Mouse (Mus musculus): ENCODE results near the gene Sigirr. TPM values are rescaled to one million over a fixed set of nuclear protein-coding genes. Genes with fewer than 3 reads are reported as not detected.

Sigirr gene
- total RNA-seq, 2 experiments from 2014 or later = 7.5 to 7.7 TPM

- ATAC-seq (ENCODE audit: poor library complexity, severe bottlenecking) = no peak
These were observed 3.2 kb downstream of the Sigirr start for GRCm38 (mm10) chr7:141097177-141097576.

DNA sequence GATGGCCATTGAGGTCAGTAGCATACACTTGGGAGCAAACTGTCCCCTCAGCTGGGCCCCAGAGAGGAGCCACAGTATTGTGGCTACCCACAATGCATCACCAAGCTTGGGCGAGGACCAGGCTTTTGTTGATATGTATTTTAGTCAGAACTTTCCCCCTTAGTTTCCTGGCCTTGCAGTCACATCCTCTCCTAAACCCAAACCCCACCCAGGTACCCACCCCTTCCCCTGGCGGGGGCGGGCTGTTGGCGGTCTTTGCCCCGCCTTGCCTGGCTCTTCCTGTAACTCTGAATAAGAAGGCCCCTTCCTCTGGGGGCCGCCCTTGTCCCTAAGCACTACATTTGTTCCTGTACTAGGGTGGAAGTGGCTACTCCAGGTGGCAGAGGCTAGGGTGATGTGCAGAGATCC is 3.7 kb downstream of the Sigirr start:
- peak; percentile 62 for ATAC-seq (ENCODE audit: poor library complexity, severe bottlenecking)

GRCm38 (mm10) chr7:141096021-141096420 is 4.4 kb downstream of the Sigirr start:
- no peak for ATAC-seq (ENCODE audit: poor library complexity, severe bottlenecking)

DNA sequence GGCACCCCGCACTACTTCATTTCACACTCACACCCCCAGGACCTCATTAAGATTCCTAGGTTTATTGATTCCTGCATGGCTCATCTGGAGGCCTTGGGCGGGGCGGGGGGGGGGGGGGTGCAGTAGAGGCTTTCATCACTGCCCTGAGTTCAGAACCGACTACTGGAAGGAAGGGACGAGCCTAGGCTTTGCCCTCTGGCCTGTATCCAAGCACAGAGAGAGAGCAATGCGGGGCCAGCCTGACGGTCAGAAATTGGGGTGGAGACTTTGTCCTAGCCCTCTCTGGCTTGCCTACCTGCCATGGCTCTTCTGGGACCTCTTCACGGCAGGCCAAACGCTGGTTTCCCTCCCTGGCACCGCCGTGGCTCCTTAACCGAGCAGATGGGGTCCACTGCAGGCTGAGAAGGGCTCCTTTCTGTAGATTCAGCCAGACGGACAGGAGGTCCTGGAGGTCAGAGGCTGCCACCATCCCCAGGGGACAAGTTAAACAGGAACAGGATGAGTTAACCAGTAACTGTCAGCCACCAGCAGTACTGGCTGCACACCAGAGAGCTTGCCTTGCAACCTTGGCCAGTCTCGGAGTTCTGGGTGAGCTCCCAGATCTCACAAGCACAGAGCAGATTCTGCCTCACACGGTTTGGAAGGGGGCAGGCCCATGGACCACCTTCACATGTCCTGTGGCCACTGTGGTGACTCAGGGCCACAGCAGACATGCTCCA is 5.7 kb downstream of the Sigirr start:
- no peak for ATAC-seq (ENCODE audit: poor library complexity, severe bottlenecking)

DNA sequence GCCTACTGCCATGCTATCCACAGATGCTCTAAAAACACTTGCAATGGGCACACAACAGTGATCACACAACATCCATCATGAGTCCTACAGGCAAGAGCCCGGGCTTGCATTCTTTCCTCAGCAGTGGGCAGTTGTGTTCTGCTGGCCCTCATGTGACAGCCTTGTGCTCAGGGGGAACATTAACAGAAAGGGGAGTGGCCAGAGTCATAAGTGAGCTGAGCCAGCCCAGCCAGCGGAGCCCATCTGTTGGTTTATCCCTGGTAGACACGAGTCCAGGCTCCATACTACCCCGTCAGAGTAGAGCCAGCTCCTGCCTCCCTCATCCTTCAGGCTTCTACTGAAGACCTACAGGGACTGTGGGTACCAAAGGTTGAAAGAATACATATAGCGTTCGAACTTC is 6.4 kb downstream of the Sigirr start:
- no peak for ATAC-seq (ENCODE audit: poor library complexity, severe bottlenecking)

- ATAC-seq (ENCODE audit: poor library complexity, severe bottlenecking) = peak; percentile 81
These were observed 8.2 kb downstream of the Sigirr start for GRCm38 (mm10) chr7:141092051-141092735.

DNA sequence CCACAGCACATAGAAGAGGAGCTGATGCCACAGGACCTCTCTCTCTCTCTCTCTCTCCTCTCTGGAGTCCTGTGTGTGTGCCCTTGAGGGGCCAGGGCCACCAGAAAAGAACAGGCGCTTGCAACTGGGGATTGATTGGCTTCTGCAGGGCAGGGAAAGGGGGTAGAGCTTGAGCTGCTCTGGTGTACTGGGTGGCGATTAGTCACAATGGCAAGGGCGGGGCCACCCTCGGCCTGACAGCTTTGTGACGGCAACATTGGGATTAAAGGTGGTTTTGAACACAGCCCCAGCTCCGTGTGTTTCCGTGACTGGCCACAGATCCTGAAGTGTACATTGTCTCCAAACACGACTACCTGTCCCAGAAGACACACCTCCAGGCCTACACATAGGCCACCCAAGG is 10.1 kb downstream of the Sigirr start:
- ATAC-seq (ENCODE audit: poor library complexity, severe bottlenecking) = no peak

- peak; percentile 58 for ATAC-seq (ENCODE audit: poor library complexity, severe bottlenecking)
These were observed 11.9 kb downstream of the Sigirr start for GRCm38 (mm10) chr7:141088473-141088872.

DNA sequence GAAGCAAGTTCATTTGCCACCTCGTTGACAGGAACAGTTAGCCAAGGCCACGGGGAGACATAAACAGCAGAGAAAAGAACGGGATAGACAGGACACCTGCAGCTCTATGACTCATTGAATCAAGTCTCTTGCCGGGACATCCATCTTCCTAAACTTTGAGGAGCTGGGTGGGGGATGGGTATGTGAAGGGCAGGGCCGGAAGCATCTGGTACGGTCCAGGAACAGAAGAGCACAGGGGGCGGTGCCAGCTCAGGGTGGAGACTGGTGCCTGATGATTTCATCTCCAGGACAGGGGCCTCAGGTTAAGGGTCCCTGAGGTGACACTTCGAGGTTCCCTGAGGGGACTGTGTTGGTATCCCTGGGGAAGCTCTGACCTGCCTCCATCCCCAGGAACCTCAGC is 12.5 kb downstream of the Sigirr start:
- peak; percentile 36 for ATAC-seq (ENCODE audit: poor library complexity, severe bottlenecking)

- ATAC-seq (ENCODE audit: poor library complexity, severe bottlenecking) = no peak
These were observed 20.6 kb downstream of the Sigirr start for GRCm38 (mm10) chr7:141079481-141080449.

- ATAC-seq (ENCODE audit: poor library complexity, severe bottlenecking) = no peak
These were observed 21.5 kb downstream of the Sigirr start for GRCm38 (mm10) chr7:141078876-141079275.

GRCm38 (mm10) chr7:141077841-141078240 is 22.5 kb downstream of the Sigirr start, which contains the start of gene Pkp3:
TSS of gene Pkp3 (plus strand) at chr7:141078218.
- ATAC-seq (ENCODE audit: poor library complexity, severe bottlenecking) = no peak

- ATAC-seq (ENCODE audit: poor library complexity, severe bottlenecking) = no peak
These were observed 26.6 kb downstream of the Sigirr start for GRCm38 (mm10) chr7:141073782-141074181.

GRCm38 (mm10) chr7:141072017-141072745 is 28.2 kb downstream of the Sigirr start:
- peak; percentile 63 for ATAC-seq (ENCODE audit: poor library complexity, severe bottlenecking)

DNA sequence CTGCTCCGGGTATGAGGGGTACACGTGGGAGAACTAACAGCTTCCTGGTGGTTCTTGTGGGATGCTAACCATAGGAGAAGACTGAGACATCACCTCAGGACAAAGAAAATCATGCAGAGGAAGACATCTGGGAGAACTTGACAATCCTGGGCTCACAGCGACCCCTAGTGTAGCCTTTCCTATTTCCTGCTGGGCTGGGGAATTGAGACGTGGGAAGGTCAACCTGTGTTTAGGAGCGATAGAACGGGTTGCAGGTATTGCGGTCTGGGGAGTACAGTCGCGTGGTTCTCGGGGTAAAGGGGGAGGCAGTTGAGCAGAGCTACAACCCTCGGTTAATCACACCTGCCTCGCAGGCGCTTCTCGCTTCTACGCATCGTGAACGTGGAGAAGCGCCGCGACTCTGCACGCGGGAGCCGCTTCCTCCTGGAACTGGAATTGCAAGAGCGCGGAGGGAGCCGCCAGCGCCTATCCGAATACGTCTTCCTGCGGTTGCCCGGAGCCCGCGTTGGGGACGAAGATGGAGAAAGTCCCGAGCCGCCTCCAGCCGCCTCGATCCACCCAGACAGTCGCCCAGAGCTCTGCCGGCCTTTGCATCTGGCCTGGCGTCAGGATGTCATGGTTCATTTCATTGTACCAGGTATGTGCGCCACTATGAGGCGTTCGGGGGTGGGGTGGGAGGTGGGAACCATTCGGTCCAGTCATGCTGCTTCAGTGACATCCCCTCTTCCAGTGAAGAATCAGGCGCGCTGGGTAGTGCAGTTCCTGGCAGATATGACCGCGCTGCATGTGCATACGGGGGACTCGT is 30.1 kb downstream of the Sigirr start:
- peak; percentile 65 for ATAC-seq (ENCODE audit: poor library complexity, severe bottlenecking)

DNA sequence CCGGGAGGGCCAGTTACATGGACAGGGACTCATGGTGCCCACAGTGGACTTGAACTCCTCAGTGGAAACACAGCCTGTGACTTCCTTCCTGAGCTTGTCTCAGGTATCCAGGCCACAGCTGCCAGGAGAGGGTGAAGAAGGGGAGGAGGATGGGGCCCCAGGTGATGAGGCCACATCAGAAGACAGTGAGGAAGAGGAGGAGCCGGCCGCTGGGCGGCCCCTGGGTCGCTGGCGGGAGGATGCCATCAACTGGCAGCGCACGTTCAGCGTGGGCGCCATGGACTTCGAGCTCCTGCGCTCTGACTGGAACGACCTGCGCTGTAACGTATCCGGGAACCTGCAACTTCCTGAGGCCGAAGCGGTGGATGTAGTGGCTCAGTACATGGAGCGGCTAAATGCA is 32.0 kb downstream of the Sigirr start:
- ATAC-seq (ENCODE audit: poor library complexity, severe bottlenecking) = no peak

GRCm38 (mm10) chr7:141064576-141064975 is 35.8 kb downstream of the Sigirr start:
- peak; percentile 22 for ATAC-seq (ENCODE audit: poor library complexity, severe bottlenecking)

DNA sequence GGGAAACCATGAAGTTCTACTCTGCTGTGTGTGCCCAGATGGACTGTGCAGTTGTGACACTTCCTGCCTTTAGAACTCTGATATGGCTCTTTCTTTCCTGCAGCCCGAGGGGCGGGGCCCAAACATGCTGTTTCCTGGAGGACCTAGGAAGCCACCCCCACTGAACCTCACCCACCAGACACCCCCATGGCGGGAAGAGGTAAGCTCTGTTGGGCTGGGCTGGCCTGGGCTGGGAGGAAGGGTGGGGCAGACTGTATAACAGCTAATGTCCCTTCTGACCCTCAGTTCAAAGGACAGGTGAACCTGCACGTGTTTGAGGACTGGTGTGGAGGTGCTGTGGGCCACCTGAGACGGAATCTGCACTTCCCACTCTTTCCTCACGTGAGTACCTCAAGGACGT is 36.2 kb downstream of the Sigirr start:
- peak; percentile 80 for ATAC-seq (ENCODE audit: poor library complexity, severe bottlenecking)

DNA sequence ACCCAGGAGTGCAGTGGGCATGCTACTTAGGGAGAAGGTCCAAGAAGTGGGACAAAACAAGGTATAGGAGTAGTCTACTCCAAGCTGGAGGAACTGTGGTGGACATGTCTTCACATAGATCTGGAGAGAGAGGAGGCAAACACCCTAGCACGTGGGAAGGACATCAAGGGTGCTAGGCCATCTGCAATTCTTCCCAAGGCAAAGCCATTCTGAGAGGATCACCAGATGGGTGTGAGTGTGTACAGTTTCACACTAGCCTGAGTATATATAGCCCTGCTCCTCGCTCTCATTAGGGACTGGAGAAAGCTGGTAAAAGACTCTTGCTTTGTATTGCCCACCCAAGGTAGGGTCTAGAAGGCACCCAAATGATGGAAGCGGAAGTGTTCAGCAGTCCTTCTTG is 37.0 kb downstream of the Sigirr start:
- ATAC-seq (ENCODE audit: poor library complexity, severe bottlenecking) = no peak

DNA sequence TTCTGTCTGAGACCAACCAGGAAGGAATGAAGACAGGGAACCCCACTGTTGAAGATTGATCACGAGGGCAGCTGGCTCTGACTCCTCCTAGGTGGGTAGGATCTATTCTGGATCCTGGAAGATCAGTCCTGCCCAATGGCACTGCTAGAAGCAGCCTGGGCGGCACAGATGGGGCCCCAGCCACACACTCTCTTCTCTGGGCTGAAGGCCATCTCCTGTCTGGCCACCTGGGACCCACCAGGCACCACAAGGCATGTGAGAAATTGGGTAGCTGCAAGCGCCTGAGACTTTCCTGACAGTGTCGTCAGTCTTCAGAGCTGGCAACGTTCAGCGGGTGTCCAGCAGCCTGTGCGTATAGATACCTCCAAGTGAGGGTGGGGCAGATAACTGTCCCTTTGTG is 37.8 kb downstream of the Sigirr start:
- ATAC-seq (ENCODE audit: poor library complexity, severe bottlenecking) = no peak

Data from megakaryocyte, adult 5-6 weeks (primary cell).